Mouse (Mus musculus) heart, postnatal 25 days (tissue): Measurements from ENCODE around the gene Olfr984. TPM values are rescaled to one million over a fixed set of nuclear protein-coding genes. Genes with fewer than 3 reads are reported as not detected.
A peak's percentile ranks its signal among the peaks of the same experiment; 100 is the strongest.

ENCODE experiments used
- DNase-seq: peaks from one replicate; pipeline ENCODE4 v3.0.0; 2022; ENCODE audit warnings: low spot score
- intact Hi-C: fragments of 180-260 bp; cut with DNase I; formaldehyde crosslinking; loops from one replicate; pipeline ENCODE4 v1.15.1; 2025
- total RNA-seq, 2 experiments: library from RNA; stranded (reverse); gene quantifications; 2 replicates each; pipeline ENCODE4 v1.2.3; 2021

Olfr984 gene
- total RNA-seq = not detected

- intact Hi-C loops = no loop called here
- no peak for DNase-seq
Observed at GRCm38 (mm10) chr9:40114106-40114505, at the start of gene Olfr984. Gene Olfr984 (minus strand): TSS chr9:40114206.

- intact Hi-C loops = no loop called here
- DNase-seq = no peak
Observed at GRCm38 (mm10) chr9:40155118-40155644, 41.2 kb upstream of the Olfr984 start.

- DNase-seq = no peak
- intact Hi-C loops = no loop called here
Observed at GRCm38 (mm10) chr9:40141544-40141943, 27.5 kb upstream of the Olfr984 start.

- no peak for DNase-seq
- intact Hi-C loops = no loop called here
Observed at GRCm38 (mm10) chr9:40139484-40139883, 25.5 kb upstream of the Olfr984 start.

GRCm38 (mm10) chr9:40136987-40137688, 23.1 kb upstream of the Olfr984 start:
- no peak for DNase-seq
- intact Hi-C loops = no loop called here

- DNase-seq = no peak
- intact Hi-C loops = no loop called here
Observed at GRCm38 (mm10) chr9:40130556-40130955, 16.6 kb upstream of the Olfr984 start.

- intact Hi-C loops = no loop called here
- no peak for DNase-seq
Observed at GRCm38 (mm10) chr9:40130084-40130483, 16.1 kb upstream of the Olfr984 start, which contains the start of gene Olfr985. Gene Olfr985 (minus strand): TSS chr9:40130184.

GRCm38 (mm10) chr9:40117287-40117659, 3.3 kb upstream of the Olfr984 start:
- intact Hi-C loops = no loop called here
- DNase-seq = no peak

GRCm38 (mm10) chr9:40116645-40117286, 2.8 kb upstream of the Olfr984 start:
- intact Hi-C loops = no loop called here
- peak; percentile 59 for DNase-seq

- DNase-seq = no peak
- intact Hi-C loops = no loop called here
Observed at GRCm38 (mm10) chr9:40094769-40095168, 19.2 kb downstream of the Olfr984 start.

GRCm38 (mm10) chr9:40093495-40093894, 20.5 kb downstream of the Olfr984 start, which contains the start of gene Olfr983:
Gene Olfr983 (minus strand): TSS chr9:40093595.
- no peak for DNase-seq
- intact Hi-C loops = no loop called here

GRCm38 (mm10) chr9:40073529-40073928, 40.5 kb downstream of the Olfr984 start, which contains the start of gene Olfr982:
Gene Olfr982 (plus strand): TSS chr9:40073829.
- no peak for DNase-seq
- intact Hi-C loops = no loop called here

GRCm38 (mm10) chr9:40050138-40050537, 63.9 kb downstream of the Olfr984 start:
- intact Hi-C loops = no loop called here
- DNase-seq = no peak

Other genes with a start within 250 kb of the Olfr984 start
- not detected for gene Olfr972, start 247.8 kb downstream of the Olfr984 start, total RNA-seq
- not detected for gene Olfr229, start 206.9 kb downstream of the Olfr984 start, total RNA-seq
- not detected for gene Olfr974, start 176.7 kb downstream of the Olfr984 start, total RNA-seq
- not detected for gene Olfr975, start 162.2 kb downstream of the Olfr984 start, total RNA-seq
- gene Olfr976, start 153.1 kb downstream of the Olfr984 start, total RNA-seq = not detected
- not detected for gene Olfr978, start 122.1 kb downstream of the Olfr984 start, total RNA-seq
- not detected for gene Olfr979, start 110.7 kb downstream of the Olfr984 start, total RNA-seq
- not detected for gene Olfr980, start 104.6 kb downstream of the Olfr984 start, total RNA-seq
- gene Olfr981, start 92.7 kb downstream of the Olfr984 start, total RNA-seq = not detected
- gene Olfr982, start 40.4 kb downstream of the Olfr984 start, total RNA-seq = not detected
- gene Olfr983, start 20.6 kb downstream of the Olfr984 start, total RNA-seq = not detected
- gene Olfr985, start 16.0 kb upstream of the Olfr984 start, total RNA-seq = not detected
- not detected for gene Tmem225, start 33.9 kb upstream of the Olfr984 start, total RNA-seq
- gene Olfr986, start 66.7 kb upstream of the Olfr984 start, total RNA-seq = not detected
- gene Zfp202, start 78.1 kb upstream of the Olfr984 start, total RNA-seq = 1 to 10 TPM; 2.4 TPM
- gene Scn3b, start 155.0 kb upstream of the Olfr984 start, total RNA-seq = under 1 TPM; 0.67 to 0.83 TPM